Mouse (Mus musculus): ENCODE measurements around the gene Zcchc2. TPM values are rescaled to one million over a fixed set of nuclear protein-coding genes. Genes with fewer than 3 reads are reported as not detected.

The Zcchc2 gene
- polyA plus RNA-seq, 1 experiment from 2014 or later: 1.2 TPM

DNA sequence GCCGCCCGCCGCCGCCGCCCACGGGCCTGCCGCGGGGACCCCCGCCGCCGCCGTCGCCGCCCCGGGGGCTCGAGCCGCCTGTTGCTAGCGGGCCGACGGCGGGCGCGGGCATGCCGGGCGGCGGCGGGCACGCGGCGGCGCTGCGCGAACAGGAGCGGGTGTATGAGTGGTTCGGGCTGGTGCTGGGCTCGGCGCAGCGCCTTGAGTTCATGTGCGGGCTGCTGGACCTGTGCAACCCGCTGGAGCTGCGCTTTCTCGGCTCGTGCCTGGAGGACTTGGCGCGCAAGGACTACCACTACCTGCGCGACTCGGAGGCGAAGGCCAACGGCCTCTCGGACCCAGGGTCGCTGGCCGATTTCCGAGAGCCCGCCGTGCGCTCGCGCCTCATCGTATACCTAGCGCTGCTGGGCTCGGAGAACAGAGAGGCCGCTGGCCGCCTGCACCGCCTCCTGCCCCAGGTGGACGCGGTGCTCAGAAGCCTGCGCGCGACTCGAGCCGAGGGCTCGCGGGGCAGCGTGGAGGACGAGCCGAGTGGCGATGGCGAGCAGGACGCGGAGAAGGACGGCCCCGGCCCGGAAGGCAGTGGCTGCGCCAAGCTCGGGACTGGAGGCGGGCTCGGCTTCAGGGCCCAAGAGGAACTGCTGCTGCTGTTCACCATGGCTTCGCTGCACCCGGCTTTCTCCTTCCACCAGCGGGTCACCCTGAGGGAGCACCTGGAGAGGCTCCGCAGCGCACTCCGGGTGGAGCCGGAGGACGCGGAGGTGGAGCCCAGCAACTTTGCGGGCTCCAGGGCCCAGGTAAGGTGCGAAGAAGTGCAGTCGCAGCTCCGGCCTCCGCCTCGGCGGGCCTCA lies 930 bp downstream of the Zcchc2 start:
- no peaks in the 10 kb centered on the region for H3K9me3 ChIP-seq (ENCODE audit: control insufficient read depth, low read length)
- peak overlapping the region; percentile 98 for H3K27ac ChIP-seq (replicated peaks)
- ATAC-seq (ENCODE audit: low FRiP score, low TSS enrichment) (peak; percentile 41), DNase-seq (ENCODE audit: low spot score) (peak; percentile 73)
- H3K27me3 ChIP-seq (ENCODE audit: control insufficient read depth, insufficient read depth, low read length): no peaks in the 10 kb centered on the region
- H3K4me1 ChIP-seq (replicated peaks; ENCODE audit: control insufficient read depth, insufficient read depth): 0 out of 2 replicates have a peak, but pooled peaks cover 4% of the 10 kb centered on the region
- under 1% methylated on average over 88 of the region's 104 CpGs for WGBS
- 0 out of 2 replicates have a peak, but pooled peaks have one; percentile 6 for TF ChIP-seq CTCF (IDR thresholded peaks at IDR 0.05; ENCODE audit: low read depth)
- no peak for TF ChIP-seq EP300 (optimal IDR thresholded peaks at IDR 0.05)
- peak overlapping the region; percentile 94 for H3K4me2 ChIP-seq (replicated peaks; ENCODE audit: low read depth)
- peak overlapping the region; percentile 83 for H3K9ac ChIP-seq (ENCODE audit: low read length)
- peak overlapping the region; percentile 88 for H3K4me3 ChIP-seq (ENCODE audit: low read depth, low read length)
- H3K36me3 ChIP-seq (ENCODE audit: control insufficient read depth, insufficient read depth, low read length): no peaks in the 10 kb centered on the region

DNA sequence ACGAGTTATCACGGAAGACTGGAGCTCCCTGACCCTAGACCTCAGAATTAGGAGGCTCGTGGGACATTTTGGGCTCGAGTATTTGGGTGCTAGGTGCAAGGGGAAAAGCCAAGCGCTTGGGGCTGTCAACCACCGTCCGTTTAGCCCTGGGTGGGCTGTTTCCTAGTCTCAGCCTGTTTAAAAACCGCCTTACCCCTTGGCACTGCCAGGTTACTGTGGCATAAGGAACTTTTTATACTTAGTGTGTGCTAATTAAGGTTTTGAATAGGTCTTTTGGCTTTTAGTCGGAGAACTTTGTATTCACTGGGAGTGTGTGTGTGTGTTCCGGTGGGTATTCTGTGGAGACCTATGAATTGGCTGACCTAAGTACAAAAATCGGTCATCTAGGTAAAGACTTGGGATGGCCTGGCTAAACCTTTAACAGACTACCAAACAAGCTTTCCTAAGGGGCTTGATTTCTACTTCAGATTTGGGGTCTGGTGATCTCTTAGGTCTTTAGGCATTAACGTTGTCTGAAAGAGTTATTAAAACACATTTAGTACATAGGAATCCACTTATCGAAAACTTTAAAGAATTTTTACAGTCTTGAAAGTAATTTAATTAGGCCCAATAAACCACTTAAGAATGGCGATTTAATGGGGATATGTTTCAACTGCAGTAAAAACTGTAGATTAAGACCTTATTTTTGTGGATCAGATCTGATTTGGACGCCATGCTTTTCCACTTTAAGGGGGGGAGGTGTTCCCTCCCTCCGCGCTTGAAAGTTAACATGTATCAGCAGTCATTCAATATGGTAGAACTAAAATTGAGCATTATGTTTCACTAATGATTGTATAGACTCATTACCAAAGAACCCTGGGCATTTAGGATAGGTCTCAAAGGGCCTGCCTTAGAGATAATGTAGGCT lies 2.0 kb downstream of the Zcchc2 start:
- H3K36me3 ChIP-seq (ENCODE audit: control insufficient read depth, insufficient read depth, low read length): no peaks in the 10 kb centered on the region
- ATAC-seq (ENCODE audit: low FRiP score, low TSS enrichment) (no peak), DNase-seq (ENCODE audit: low spot score) (no peak)
- H3K27ac ChIP-seq (replicated peaks): peak overlapping the region; percentile 98
- peak overlapping the region; percentile 94 for H3K4me2 ChIP-seq (replicated peaks; ENCODE audit: low read depth)
- 38% methylated on average over 17 of the region's 17 CpGs for WGBS
- TF ChIP-seq CTCF (IDR thresholded peaks at IDR 0.05; ENCODE audit: low read depth): no peak
- no peak for TF ChIP-seq EP300 (optimal IDR thresholded peaks at IDR 0.05)
- H3K9me3 ChIP-seq (ENCODE audit: control insufficient read depth, low read length): no peaks in the 10 kb centered on the region
- no peaks in the 10 kb centered on the region for H3K27me3 ChIP-seq (ENCODE audit: control insufficient read depth, insufficient read depth, low read length)
- H3K9ac ChIP-seq (ENCODE audit: low read length): peak overlapping the region; percentile 83
- 0 out of 2 replicates have a peak, but pooled peaks cover 4% of the 10 kb centered on the region for H3K4me1 ChIP-seq (replicated peaks; ENCODE audit: control insufficient read depth, insufficient read depth)
- peak overlapping the region; percentile 88 for H3K4me3 ChIP-seq (ENCODE audit: low read depth, low read length)

DNA sequence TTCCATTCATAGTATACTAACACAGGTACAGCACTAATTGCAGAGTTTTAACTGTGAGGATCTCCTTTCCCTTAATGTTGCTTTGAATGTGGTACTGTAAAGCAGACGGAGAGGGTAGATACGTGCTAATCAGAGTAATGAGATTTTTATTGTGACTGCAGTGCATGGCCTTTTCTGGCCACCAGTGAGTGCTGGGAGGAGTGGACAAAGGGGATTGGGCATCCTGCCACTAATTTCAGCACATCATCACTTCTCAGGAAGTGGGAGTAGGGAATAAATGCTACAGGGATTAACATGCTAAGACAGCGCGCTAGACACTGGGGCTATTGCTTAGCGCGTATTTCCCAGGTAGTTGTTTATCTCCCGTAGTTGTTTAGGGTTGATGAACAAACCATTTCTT lies 3.0 kb downstream of the Zcchc2 start:
- TF ChIP-seq EP300 (optimal IDR thresholded peaks at IDR 0.05) (no peak), CTCF (IDR thresholded peaks at IDR 0.05; ENCODE audit: low read depth) (no peak)
- Histone ChIP-seq H3K4me2 (replicated peaks; ENCODE audit: low read depth) (peak overlapping the region; percentile 94), H3K27me3 (ENCODE audit: control insufficient read depth, insufficient read depth, low read length) (no peaks in the 10 kb centered on the region), H3K36me3 (ENCODE audit: control insufficient read depth, insufficient read depth, low read length) (no peaks in the 10 kb centered on the region), H3K9ac (ENCODE audit: low read length) (peak overlapping the region; percentile 84), H3K27ac (replicated peaks) (peak overlapping the region; percentile 79), H3K9me3 (ENCODE audit: control insufficient read depth, low read length) (no peaks in the 10 kb centered on the region), H3K4me1 (replicated peaks; ENCODE audit: control insufficient read depth, insufficient read depth) (0 out of 2 replicates have a peak, but pooled peaks cover 4% of the 10 kb centered on the region), H3K4me3 (ENCODE audit: low read depth, low read length) (peak overlapping the region; percentile 86)
- DNase-seq (ENCODE audit: low spot score) (peak; percentile 38), ATAC-seq (ENCODE audit: low FRiP score, low TSS enrichment) (no peak)
- WGBS: 9% methylated on average over 7 of the region's 7 CpGs

DNA sequence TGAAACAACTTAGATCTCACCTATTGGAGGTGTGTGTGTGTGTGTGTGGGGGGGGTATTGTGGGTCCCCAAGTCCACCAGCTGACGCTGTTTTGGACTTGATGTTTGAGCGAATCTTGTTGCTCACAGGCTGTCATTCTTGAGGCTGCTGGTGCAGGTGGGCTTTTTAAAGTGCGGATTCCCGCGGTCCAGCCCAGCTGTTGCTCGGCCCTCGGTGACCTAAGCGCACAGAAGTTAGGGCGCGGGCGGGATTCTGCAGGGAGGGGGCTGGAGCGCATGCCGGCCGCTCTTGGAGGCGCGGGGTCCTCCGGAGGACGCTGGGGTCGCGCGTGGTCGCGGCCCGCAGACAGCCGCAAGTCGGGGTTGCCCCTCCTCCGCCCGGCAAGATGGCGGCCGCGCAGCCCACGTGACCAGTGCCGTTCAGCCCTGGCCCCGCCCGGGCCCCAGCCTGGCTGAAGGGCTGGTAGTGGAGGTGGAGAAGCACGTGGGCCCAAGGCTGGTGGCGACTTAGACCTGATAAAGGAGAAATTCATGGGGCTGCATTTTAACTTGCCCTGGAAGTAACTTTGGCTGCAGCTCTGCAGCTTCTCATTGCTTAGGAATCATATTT lies 3.5 kb downstream of the Zcchc2 start:
- 0 out of 2 replicates have a peak, but pooled peaks cover 4% of the 10 kb centered on the region for H3K4me1 ChIP-seq (replicated peaks; ENCODE audit: control insufficient read depth, insufficient read depth)
- under 1% methylated on average over 36 of the region's 37 CpGs for WGBS
- H3K4me3 ChIP-seq (ENCODE audit: low read depth, low read length): peak overlapping the region; percentile 86
- H3K9me3 ChIP-seq (ENCODE audit: control insufficient read depth, low read length): no peaks in the 10 kb centered on the region
- no peak for TF ChIP-seq EP300 (optimal IDR thresholded peaks at IDR 0.05)
- peak; percentile 72 for ATAC-seq (ENCODE audit: low FRiP score, low TSS enrichment)
- H3K27me3 ChIP-seq (ENCODE audit: control insufficient read depth, insufficient read depth, low read length): no peaks in the 10 kb centered on the region
- H3K36me3 ChIP-seq (ENCODE audit: control insufficient read depth, insufficient read depth, low read length): no peaks in the 10 kb centered on the region
- H3K9ac ChIP-seq (ENCODE audit: low read length): peak overlapping the region; percentile 84
- peak; percentile 93 for DNase-seq (ENCODE audit: low spot score)
- peak overlapping the region; percentile 79 for H3K27ac ChIP-seq (replicated peaks)
- H3K4me2 ChIP-seq (replicated peaks; ENCODE audit: low read depth): peak overlapping the region; percentile 94

GRCm38 (mm10) chr1:105995966-105996365 lies 5.8 kb downstream of the Zcchc2 start:
- ATAC-seq (ENCODE audit: low FRiP score, low TSS enrichment) (no peak), DNase-seq (ENCODE audit: low spot score) (no peak)
- Histone ChIP-seq H3K27ac (replicated peaks) (no peak overlapping the region), H3K9me3 (ENCODE audit: control insufficient read depth, low read length) (no peaks in the 10 kb centered on the region), H3K4me3 (ENCODE audit: low read depth, low read length) (no peak overlapping the region), H3K4me2 (replicated peaks; ENCODE audit: low read depth) (no peak overlapping the region), H3K4me1 (replicated peaks; ENCODE audit: control insufficient read depth, insufficient read depth) (peaks cover 4% of the 10 kb centered on the region; the same call in 1 of the 2 replicates), H3K27me3 (ENCODE audit: control insufficient read depth, insufficient read depth, low read length) (no peaks in the 10 kb centered on the region), H3K9ac (ENCODE audit: low read length) (no peak overlapping the region), H3K36me3 (ENCODE audit: control insufficient read depth, insufficient read depth, low read length) (no peaks in the 10 kb centered on the region)
- WGBS: 61% methylated on average over 2 of the region's 2 CpGs
- TF ChIP-seq CTCF (IDR thresholded peaks at IDR 0.05; ENCODE audit: low read depth) (no peak), EP300 (optimal IDR thresholded peaks at IDR 0.05) (no peak)
